Comparison of ENCODE assay signal across 8 mouse cellular contexts in genomic region chr4:35156149-35156611, GRCm38 (mm10). TPM values are rescaled to one million over a fixed set of nuclear protein-coding genes. Genes with fewer than 3 reads are reported as not detected.
A peak's percentile ranks its signal among the peaks of the same experiment; 100 is the strongest.
DNase-seq lines count a peak whose midpoint lies in the region; ATAC-seq and TF ChIP-seq lines count a peak whose summit lies in the region.

No protein-coding gene starts in this region.

- peak overlapping the region; percentile 97 for H3K4me2 ChIP-seq in heart, embryonic 16.5 days (ENCODE audit: low read depth, low read length)
- H3K4me2 ChIP-seq in lung, postnatal 0 days (replicated peaks; ENCODE audit: low read depth, low read length) = peak overlapping the region; percentile 85

- peaks cover 5% of the 10 kb centered on the region for H3K4me1 ChIP-seq in heart, embryonic 16.5 days (ENCODE audit: control insufficient read depth, insufficient read depth, low read length)
- no peaks in the 10 kb centered on the region for H3K4me1 ChIP-seq in lung, postnatal 0 days (ENCODE audit: insufficient read depth, low read depth, low read length)

- WGBS in heart, embryonic 16.5 days = under 1% methylated on average over 26 of the region's 26 CpGs
- WGBS in lung, postnatal 0 days = 0% methylated on average over 26 of the region's 26 CpGs

- peak; percentile 80 to 87 for DNase-seq in adrenal gland, postnatal 36 days
- peak; percentile 84 for DNase-seq in kidney, postnatal 10 days
- DNase-seq in lung, postnatal 0 days (ENCODE audit: low spot score) = peak; percentile 65
- peak; percentile 76 for DNase-seq in thymus, postnatal 14 days

- no peaks in the 10 kb centered on the region for H3K36me3 ChIP-seq in heart, embryonic 16.5 days (ENCODE audit: control insufficient read depth, insufficient read depth)
- no peaks in the 10 kb centered on the region for H3K36me3 ChIP-seq in lung, postnatal 0 days (ENCODE audit: insufficient read depth, low read length)

- TF ChIP-seq EP300 in lung, postnatal 0 days (IDR thresholded peaks at IDR 0.05) = no peak

- H3K27ac ChIP-seq in heart, embryonic 16.5 days (ENCODE audit: low read length) = 0 out of 2 replicates have a peak overlapping the region, but pooled peaks have one; percentile 12
- H3K27ac ChIP-seq in lung, postnatal 0 days (ENCODE audit: low read length) = peak overlapping the region; percentile 54

- no peaks in the 10 kb centered on the region for H3K9me3 ChIP-seq in heart, embryonic 16.5 days (replicated peaks; ENCODE audit: control insufficient read depth, low read length)
- H3K9me3 ChIP-seq in lung, postnatal 0 days (ENCODE audit: low read length) = no peaks in the 10 kb centered on the region

- peak overlapping the region; percentile 86 for H3K4me3 ChIP-seq in heart, embryonic 16.5 days (ENCODE audit: low read length)
- H3K4me3 ChIP-seq in lung, postnatal 0 days (ENCODE audit: low read depth, low read length) = peak overlapping the region; percentile 64

- peak overlapping the region; percentile 79 for H3K9ac ChIP-seq in heart, embryonic 16.5 days (ENCODE audit: low read length)
- H3K9ac ChIP-seq in lung, postnatal 0 days (replicated peaks; ENCODE audit: low read depth) = peak overlapping the region; percentile 41

- no peak for TF ChIP-seq CTCF in lung, postnatal 0 days (IDR thresholded peaks at IDR 0.05)

- ATAC-seq in CD4-positive, CD25-positive, alpha-beta regulatory T cell, adult 4 months = peak; percentile 46
- ATAC-seq in erythroblast, adult 5-6 weeks (replicated peaks; ENCODE audit: low FRiP score, poor library complexity, severe bottlenecking) = peak; percentile 53; the same call in 1 of the 2 replicates
- peak; percentile 35; the same call in 1 of the 2 replicates for ATAC-seq in heart, embryonic 16.5 days (replicated peaks; ENCODE audit: extremely low read depth, insufficient read depth, low FRiP score)
- peak; percentile 55 for ATAC-seq in lung, postnatal 0 days
- ATAC-seq in neutrophil, adult 5-6 weeks (ENCODE audit: extremely low read depth, insufficient number of reproducible peaks, low FRiP score, poor library complexity, severe bottlenecking) = peak; percentile 27; the same call in 1 of the 2 replicates

- no peaks in the 10 kb centered on the region for H3K27me3 ChIP-seq in heart, embryonic 16.5 days (ENCODE audit: control insufficient read depth, insufficient read depth, low read length)
- no peaks in the 10 kb centered on the region for H3K27me3 ChIP-seq in lung, postnatal 0 days (replicated peaks; ENCODE audit: insufficient read depth, low read length)

RNA-seq across cellular contexts. Expression of gene Mob3b, which starts 1.1 kb away (rescaled TPM):
- 1 to 10 TPM; 5.8 to 6.5 TPM for polyA plus RNA-seq in CD4-positive, CD25-positive, alpha-beta regulatory T cell, adult 4 months (2017; shearing (Covaris generic))
- total RNA-seq in adrenal gland, postnatal 36 days (2021) = 10 to 100 TPM; 28.9 to 31.8 TPM
- 0.19 and 1.3 TPM in 2 replicates for total RNA-seq in erythroblast, adult 5-6 weeks (2015; ENCODE audit: low replicate concordance)
- total RNA-seq in erythroblast, adult 5-6 weeks (2017; ENCODE audit: low replicate concordance) = 0.98 and 1.2 TPM in 2 replicates
- 3.9 and 4.7 TPM in 2 replicates for polyA plus RNA-seq in heart, embryonic 16.5 days (2015; fragmentation: Nextera tagmentation; extraction: Ambion mirVana)
- polyA plus RNA-seq in lung, postnatal 0 days (2015; fragmentation: Nextera tagmentation; extraction: Ambion mirVana) = 14.7 and 14.8 TPM in 2 replicates
- total RNA-seq in neutrophil, adult 5-6 weeks (2017) = 2.6 and 5.5 TPM in 2 replicates

RNA-seq across cellular contexts. Expression of gene Ifnk, which starts 4.3 kb away (rescaled TPM):
- polyA plus RNA-seq in CD4-positive, CD25-positive, alpha-beta regulatory T cell, adult 4 months (2017; shearing (Covaris generic)) = under 1 TPM in 1 of 2 experiments, not detected in 1; 0.69 TPM
- not detected for total RNA-seq in adrenal gland, postnatal 36 days (2021)
- not detected in 2 replicates for total RNA-seq in erythroblast, adult 5-6 weeks (2015; ENCODE audit: low replicate concordance)
- total RNA-seq in erythroblast, adult 5-6 weeks (2017; ENCODE audit: low replicate concordance) = not detected in 2 replicates
- 0.18 TPM in 1 of 2 replicates, not detected in the other for polyA plus RNA-seq in heart, embryonic 16.5 days (2015; fragmentation: Nextera tagmentation; extraction: Ambion mirVana)
- polyA plus RNA-seq in lung, postnatal 0 days (2015; fragmentation: Nextera tagmentation; extraction: Ambion mirVana) = 0.16 and 0.18 TPM in 2 replicates
- total RNA-seq in neutrophil, adult 5-6 weeks (2017) = not detected in 2 replicates

Comparison
In these comparisons a context has a peak if more than half of its experiments do, and no peak if none do; other contexts are left out.
1. Peak in every context shown above with its lines: DNase-seq, ATAC-seq, H3K4me3 ChIP-seq and H3K27ac ChIP-seq.